Mouse (Mus musculus) midbrain, embryonic 14.5 days (tissue): ENCODE results near the gene B3gnt8. TPM values are rescaled to one million over a fixed set of nuclear protein-coding genes. Genes with fewer than 3 reads are reported as not detected.

Source experiments
- polyA plus RNA-seq: library from polyadenylated mRNA; unstranded; fragments of >200 nt; fragmentation: Nextera tagmentation; extraction: Ambion mirVana; gene quantifications from 2 replicates; pipeline ENCODE4 v1.2.1, GENCODE M21; 2014

Gene B3gnt8
- polyA plus RNA-seq, 1 experiment from 2014 or later, result 0.50 TPM

Other genes with a start within 250 kb of the B3gnt8 start
- gene Lipe, start 227.9 kb upstream of the B3gnt8 start, polyA plus RNA-seq, result 3.8 and 9.2 TPM in 2 replicates
- gene Cxcl17, start 213.8 kb upstream of the B3gnt8 start, polyA plus RNA-seq, result 0.29 TPM in 1 of 2 replicates, not detected in the other
- 0.24 and 0.63 TPM in 2 replicates for gene Ceacam1, start 149.1 kb upstream of the B3gnt8 start, polyA plus RNA-seq
- gene Ceacam2, start 86.8 kb upstream of the B3gnt8 start, polyA plus RNA-seq, result 0.16 and 0.24 TPM in 2 replicates
- gene Erich4, start 10.8 kb upstream of the B3gnt8 start, polyA plus RNA-seq, result not detected in 2 replicates
- 40.4 and 44.9 TPM in 2 replicates for gene Dmac2, start 7.2 kb upstream of the B3gnt8 start, polyA plus RNA-seq
- 40.6 and 46.3 TPM in 2 replicates for gene Bckdha, start 32.3 kb downstream of the B3gnt8 start, polyA plus RNA-seq
- gene Exosc5, start 32.5 kb downstream of the B3gnt8 start, polyA plus RNA-seq, result 38.3 and 41.3 TPM in 2 replicates
- gene Tmem91, start 48.5 kb downstream of the B3gnt8 start, polyA plus RNA-seq, result 32.8 and 46.5 TPM in 2 replicates
- gene B9d2, start 54.1 kb downstream of the B3gnt8 start, polyA plus RNA-seq, result 44.3 and 47.9 TPM in 2 replicates
- 0.67 and 1.1 TPM in 2 replicates for gene Tgfb1, start 60.3 kb downstream of the B3gnt8 start, polyA plus RNA-seq
- gene Ccdc97, start 92.4 kb downstream of the B3gnt8 start, polyA plus RNA-seq, result 38.3 and 47.7 TPM in 2 replicates
- 52.1 and 61.6 TPM in 2 replicates for gene Hnrnpul1, start 128.1 kb downstream of the B3gnt8 start, polyA plus RNA-seq
- 9.3 and 20.2 TPM in 2 replicates for gene Axl, start 162.1 kb downstream of the B3gnt8 start, polyA plus RNA-seq
- 1.4 and 2.1 TPM in 2 replicates for gene Cyp2s1, start 190.3 kb downstream of the B3gnt8 start, polyA plus RNA-seq